ENCODE assay signal across 8 mouse cellular contexts in the genomic region with DNA sequence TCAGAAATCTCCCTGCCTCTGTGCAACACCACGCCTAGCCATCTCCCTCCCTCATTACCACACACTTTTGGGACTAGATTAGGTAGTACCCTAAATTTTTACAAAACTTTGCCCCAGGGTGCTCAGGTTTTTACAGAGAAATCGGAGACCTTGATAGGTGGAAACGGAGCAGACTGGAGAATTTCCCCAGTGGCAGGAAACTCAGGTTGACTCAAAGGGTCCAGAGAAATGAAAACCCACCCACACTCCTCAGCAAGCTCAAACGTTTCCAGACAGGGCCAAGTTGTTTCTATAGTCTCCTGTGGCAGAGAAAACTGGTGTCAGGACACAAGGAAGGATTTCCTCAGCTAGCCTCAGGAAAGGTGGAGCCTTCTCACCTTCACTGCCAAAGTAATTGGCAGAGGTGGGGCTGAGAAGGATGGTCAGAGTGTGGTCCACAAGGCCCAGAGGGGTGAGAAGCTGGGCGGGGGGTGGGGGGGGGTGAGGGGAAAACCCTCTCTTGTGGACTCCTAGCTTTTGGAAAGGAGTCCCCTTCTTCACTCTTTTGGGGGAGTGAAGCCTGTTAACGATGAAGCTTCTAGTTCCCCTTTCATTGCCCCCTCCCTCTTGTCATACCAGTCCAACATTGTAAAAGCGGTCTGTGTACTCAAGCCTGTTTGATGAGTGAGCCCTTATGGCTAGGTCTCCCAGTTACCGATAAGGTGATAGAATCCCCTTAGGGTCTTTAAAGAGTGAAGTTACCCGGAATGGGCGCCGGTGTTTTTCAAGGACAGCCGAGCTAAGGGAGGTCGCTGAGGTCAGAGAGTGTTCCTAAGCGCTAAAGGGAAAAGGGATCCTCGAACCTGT. TPM values are rescaled to one million over a fixed set of nuclear protein-coding genes. Genes with fewer than 3 reads are reported as not detected.
DNase-seq lines count a peak whose midpoint lies in the region; ATAC-seq and TF ChIP-seq lines count a peak whose summit lies in the region.

No protein-coding gene starts in this region.

- peak overlapping the region; percentile 93 for H3K9ac ChIP-seq in lung, postnatal 0 days (replicated peaks; ENCODE audit: low read depth)
- peak overlapping the region; percentile 97 for H3K9ac ChIP-seq in embryonic facial prominence, embryonic 13.5 days
- peak overlapping the region; percentile 86 for H3K9ac ChIP-seq in limb, embryonic 11.5 days (ENCODE audit: low read length)

- no peaks in the 10 kb centered on the region for H3K9me3 ChIP-seq in lung, postnatal 0 days (ENCODE audit: low read length)
- no peaks in the 10 kb centered on the region for H3K9me3 ChIP-seq in embryonic facial prominence, embryonic 13.5 days
- no peaks in the 10 kb centered on the region for H3K9me3 ChIP-seq in limb, embryonic 11.5 days (ENCODE audit: control insufficient read depth, low read length)

- ATAC-seq in lung, postnatal 0 days = no peak
- no peak for ATAC-seq in embryonic facial prominence, embryonic 13.5 days (ENCODE audit: insufficient number of reproducible peaks, insufficient read depth, low FRiP score, low TSS enrichment, low read depth)
- no peak for ATAC-seq in limb, embryonic 11.5 days (ENCODE audit: insufficient number of reproducible peaks, low FRiP score, low TSS enrichment, low read depth)
- ATAC-seq in activated CD4-positive, CD25-positive, alpha-beta regulatory T cell, adult 4 months = no peak

- peak overlapping the region; percentile 97 for H3K27ac ChIP-seq in lung, postnatal 0 days (ENCODE audit: low read length)
- peak overlapping the region; percentile 98 for H3K27ac ChIP-seq in embryonic facial prominence, embryonic 13.5 days
- H3K27ac ChIP-seq in limb, embryonic 11.5 days (replicated peaks; ENCODE audit: low read depth, low read length) = peak overlapping the region; percentile 86

- no peaks in the 10 kb centered on the region for H3K27me3 ChIP-seq in lung, postnatal 0 days (replicated peaks; ENCODE audit: insufficient read depth, low read length)
- H3K27me3 ChIP-seq in embryonic facial prominence, embryonic 13.5 days = no peaks in the 10 kb centered on the region
- no peaks in the 10 kb centered on the region for H3K27me3 ChIP-seq in limb, embryonic 11.5 days (ENCODE audit: control insufficient read depth, insufficient read depth, low read length)
- no peaks in the 10 kb centered on the region for H3K27me3 ChIP-seq in splenic B cell, adult 2 months (ENCODE audit: control insufficient read depth, insufficient read depth, low read length, poor library complexity, severe bottlenecking)

- WGBS in lung, postnatal 0 days = 17% methylated on average over 15 of the region's 15 CpGs
- 9% methylated on average over 15 of the region's 15 CpGs for WGBS in embryonic facial prominence, embryonic 13.5 days
- 11% methylated on average over 15 of the region's 15 CpGs for WGBS in limb, embryonic 11.5 days

- peaks cover 10% of the 10 kb centered on the region for H3K4me1 ChIP-seq in lung, postnatal 0 days (ENCODE audit: insufficient read depth, low read depth, low read length)
- peaks cover 54% of the 10 kb centered on the region for H3K4me1 ChIP-seq in embryonic facial prominence, embryonic 13.5 days
- H3K4me1 ChIP-seq in limb, embryonic 11.5 days (ENCODE audit: control insufficient read depth, insufficient read depth, low read length) = peaks cover 15% of the 10 kb centered on the region

- peak; percentile 8 for DNase-seq in lung, postnatal 0 days (ENCODE audit: low spot score)
- no peak for DNase-seq in lung, postnatal 10 days
- DNase-seq in limb, embryonic 11.5 days (ENCODE audit: low spot score) = no peak
- peak; percentile 42 for DNase-seq in splenic B cell, adult 2 months (ENCODE audit: low read depth, low spot score)
- no peak for DNase-seq in adrenal gland, postnatal 14 days
- no peak for DNase-seq in frontal cortex, postnatal 10 days (ENCODE audit: low spot score in 2 of 2)

- no peak for TF ChIP-seq CTCF in lung, postnatal 0 days (IDR thresholded peaks at IDR 0.05)

- TF ChIP-seq EP300 in lung, postnatal 0 days (IDR thresholded peaks at IDR 0.05) = no peak

- H3K36me3 ChIP-seq in lung, postnatal 0 days (ENCODE audit: insufficient read depth, low read length) = no peaks in the 10 kb centered on the region
- peaks cover 6% of the 10 kb centered on the region; the same call in 1 of the 2 replicates for H3K36me3 ChIP-seq in embryonic facial prominence, embryonic 13.5 days
- H3K36me3 ChIP-seq in limb, embryonic 11.5 days (ENCODE audit: control insufficient read depth, insufficient read depth, low read length) = no peaks in the 10 kb centered on the region
- no peaks in the 10 kb centered on the region for H3K36me3 ChIP-seq in splenic B cell, adult 2 months (ENCODE audit: control insufficient read depth, insufficient read depth, low read length, poor library complexity, severe bottlenecking)

- H3K4me3 ChIP-seq in lung, postnatal 0 days (ENCODE audit: low read depth, low read length) = peak overlapping the region; percentile 86
- H3K4me3 ChIP-seq in embryonic facial prominence, embryonic 13.5 days = peak overlapping the region; percentile 96
- peak overlapping the region; percentile 62 for H3K4me3 ChIP-seq in limb, embryonic 11.5 days (ENCODE audit: low read depth, low read length)

- H3K4me2 ChIP-seq in lung, postnatal 0 days (replicated peaks; ENCODE audit: low read depth, low read length) = peak overlapping the region; percentile 80
- peak overlapping the region; percentile 91 for H3K4me2 ChIP-seq in embryonic facial prominence, embryonic 13.5 days
- H3K4me2 ChIP-seq in limb, embryonic 11.5 days (ENCODE audit: low read depth, severe bottlenecking) = peak overlapping the region; percentile 63

RNA-seq across cellular contexts. Expression of a gene that starts 14.6 kb away (rescaled TPM):
- polyA plus RNA-seq in lung, postnatal 0 days (2015; fragmentation: Nextera tagmentation; extraction: Ambion mirVana) = 170 and 229 TPM in 2 replicates
- polyA plus RNA-seq in embryonic facial prominence, embryonic 13.5 days (2015; fragmentation: Nextera tagmentation; extraction: Ambion mirVana) = 91.6 and 99.4 TPM in 2 replicates
- polyA plus RNA-seq in limb, embryonic 11.5 days (2014; fragmentation: Nextera tagmentation; extraction: Ambion mirVana) = 132 and 134 TPM in 2 replicates
- 36.9 and 67.6 TPM in 2 replicates for total RNA-seq in adrenal gland, postnatal 14 days (2021)
- polyA plus RNA-seq in activated CD4-positive, CD25-positive, alpha-beta regulatory T cell, adult 4 months (2017; shearing (Covaris generic)) = 10 to 100 TPM; 45.7 to 54.0 TPM

RNA-seq across cellular contexts. Expression of a gene that starts 32.6 kb away (rescaled TPM):
- polyA plus RNA-seq in lung, postnatal 0 days (2015; fragmentation: Nextera tagmentation; extraction: Ambion mirVana) = 0.61 and 0.92 TPM in 2 replicates
- not detected in 2 replicates for polyA plus RNA-seq in embryonic facial prominence, embryonic 13.5 days (2015; fragmentation: Nextera tagmentation; extraction: Ambion mirVana)
- polyA plus RNA-seq in limb, embryonic 11.5 days (2014; fragmentation: Nextera tagmentation; extraction: Ambion mirVana) = not detected in 2 replicates
- not detected in 2 replicates for total RNA-seq in adrenal gland, postnatal 14 days (2021)
- not detected for polyA plus RNA-seq in activated CD4-positive, CD25-positive, alpha-beta regulatory T cell, adult 4 months (2017; shearing (Covaris generic))

RNA-seq across cellular contexts. Expression of a gene that starts 44.7 kb away (rescaled TPM):
- 306 and 384 TPM in 2 replicates for polyA plus RNA-seq in lung, postnatal 0 days (2015; fragmentation: Nextera tagmentation; extraction: Ambion mirVana)
- 259 and 274 TPM in 2 replicates for polyA plus RNA-seq in embryonic facial prominence, embryonic 13.5 days (2015; fragmentation: Nextera tagmentation; extraction: Ambion mirVana)
- polyA plus RNA-seq in limb, embryonic 11.5 days (2014; fragmentation: Nextera tagmentation; extraction: Ambion mirVana) = 220 and 233 TPM in 2 replicates
- 222 and 252 TPM in 2 replicates for total RNA-seq in adrenal gland, postnatal 14 days (2021)
- polyA plus RNA-seq in activated CD4-positive, CD25-positive, alpha-beta regulatory T cell, adult 4 months (2017; shearing (Covaris generic)) = 100 to 1,000 TPM; 163 to 193 TPM

Comparison
In these comparisons a context has a peak if more than half of its experiments do, and no peak if none do; other contexts are left out.
1. DNase-seq: peak in lung, postnatal 0 days (single experiment) and splenic B cell, adult 2 months (single experiment); none in lung, postnatal 10 days (single experiment), limb, embryonic 11.5 days (single experiment), adrenal gland, postnatal 14 days (single experiment) and frontal cortex, postnatal 10 days (0 of 2).
2. Peak in every context shown above with its lines, with median percentiles within 50 percentile points of each other: H3K27ac ChIP-seq, H3K4me2 ChIP-seq, H3K4me3 ChIP-seq and H3K9ac ChIP-seq.